Mouse (Mus musculus) urinary bladder, postnatal 4 days (tissue): ENCODE data around the gene Msh4.

ENCODE experiments used
- DNase-seq, 2 experiments: peaks; one replicate each; pipeline ENCODE4 v3.0.0; 2021 to 2022; ENCODE audit warnings: low spot score in 2 of 2

The Msh4 gene

DNA sequence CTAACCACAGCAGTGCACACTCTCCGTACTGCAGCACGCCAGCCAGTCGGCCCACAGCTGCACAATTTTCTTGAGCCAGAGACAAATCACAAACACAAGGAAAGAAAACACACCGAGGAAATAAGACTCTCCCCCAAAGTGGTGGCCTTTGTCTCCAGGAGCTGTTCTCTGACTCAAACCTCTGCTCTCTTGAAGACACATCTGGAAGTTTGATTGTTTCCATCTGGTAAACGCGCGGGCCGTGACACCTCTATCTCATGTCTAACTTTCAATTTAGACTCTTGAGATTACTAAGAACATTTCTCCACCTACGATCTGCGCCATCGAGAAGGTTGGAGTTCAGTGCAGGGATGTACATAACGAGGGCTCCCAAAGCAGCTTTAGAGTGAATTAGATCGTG lies 97.5 kb downstream of the Msh4 start:
- no peak for DNase-seq

DNA sequence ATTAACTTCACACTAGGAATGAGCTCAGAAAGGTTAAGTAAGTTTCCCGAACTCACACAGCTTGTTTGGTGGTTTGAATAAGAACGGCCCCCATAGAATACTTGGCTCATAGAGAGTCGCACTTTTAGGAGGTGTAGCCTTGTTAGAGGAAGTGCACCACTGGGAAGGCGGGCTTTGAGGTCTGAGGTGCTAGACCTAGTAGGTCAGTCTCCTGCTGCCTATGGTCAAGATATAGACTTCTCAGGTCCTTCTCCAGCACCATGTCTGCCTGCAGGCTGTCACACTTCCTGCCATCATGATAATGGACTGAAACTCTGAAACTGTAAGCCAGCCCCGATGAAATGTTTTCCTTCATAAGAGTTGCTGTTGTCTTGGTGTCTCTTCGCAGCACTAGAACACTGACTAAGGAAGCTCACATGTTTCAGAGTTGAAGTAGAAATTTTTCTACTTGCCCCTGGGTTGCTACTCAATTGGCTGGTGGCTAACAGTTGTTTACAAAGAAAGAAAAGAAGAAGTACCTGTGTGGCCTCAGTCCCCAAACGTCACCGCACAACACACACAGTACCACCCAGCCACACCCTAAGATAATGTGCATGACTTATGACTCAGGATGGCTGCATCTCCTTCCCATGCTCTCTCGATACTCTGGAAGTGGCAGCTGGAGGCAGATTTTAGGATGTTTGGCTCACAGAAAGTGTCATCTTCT lies 98.3 kb downstream of the Msh4 start:
- DNase-seq, result no peak
